Mouse (Mus musculus): ENCODE measurements around the gene Pde1c.

- no peak for TF ChIP-seq ZNF384 (IDR thresholded peaks at IDR 0.05; ENCODE audit: low read depth, low read length)
- TF ChIP-seq MAFK (IDR thresholded peaks at IDR 0.05; ENCODE audit: insufficient read depth, low read depth, low read length), result no peak
- no peak for TF ChIP-seq HCFC1 (IDR thresholded peaks at IDR 0.05; ENCODE audit: borderline replicate concordance, insufficient read depth, low read length)
- TF ChIP-seq CHD2 (IDR thresholded peaks at IDR 0.05; ENCODE audit: low read depth, low read length), result no peak
These were observed 492.5 kb downstream of the Pde1c start for GRCm38 (mm10) chr6:56076378-56076805.

All from ES-E14 (cell line).